Mouse (Mus musculus) layer of hippocampus, postnatal 36 days (tissue): ENCODE measurements around the gene Grb10. TPM values are rescaled to one million over a fixed set of nuclear protein-coding genes. Genes with fewer than 3 reads are reported as not detected.

Experiments used
- DNase-seq, 2 experiments: peaks; one replicate each; pipeline ENCODE4 v3.0.0; 2022
- total RNA-seq, 2 experiments: library from RNA; stranded (reverse); gene quantifications; 2 replicates each; pipeline ENCODE4 v1.2.3; 2021

Gene Grb10
- total RNA-seq, 2 experiments from 2014 or later, result 21.9 to 22.6 TPM

DNA sequence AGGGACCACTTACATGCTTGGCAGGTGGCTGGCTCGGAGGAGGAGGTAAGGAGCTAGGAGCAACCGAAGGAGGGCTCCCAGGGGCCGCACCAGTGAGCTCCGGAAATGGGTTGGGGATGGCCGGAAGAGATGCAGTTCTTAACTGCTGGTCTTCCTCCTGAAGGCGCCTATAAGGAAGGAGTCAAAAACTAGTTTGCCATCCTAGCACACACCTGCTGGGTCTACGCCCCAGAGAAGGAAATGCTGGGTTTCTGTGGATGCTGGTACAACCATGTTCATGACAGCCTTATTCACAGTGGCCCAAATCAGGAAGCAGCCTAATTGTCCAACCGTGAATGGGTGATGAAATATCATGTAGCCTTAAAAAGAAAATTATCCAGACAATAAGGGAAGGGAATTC lies 71.0 kb downstream of the Grb10 start:
- DNase-seq, result no peak

DNA sequence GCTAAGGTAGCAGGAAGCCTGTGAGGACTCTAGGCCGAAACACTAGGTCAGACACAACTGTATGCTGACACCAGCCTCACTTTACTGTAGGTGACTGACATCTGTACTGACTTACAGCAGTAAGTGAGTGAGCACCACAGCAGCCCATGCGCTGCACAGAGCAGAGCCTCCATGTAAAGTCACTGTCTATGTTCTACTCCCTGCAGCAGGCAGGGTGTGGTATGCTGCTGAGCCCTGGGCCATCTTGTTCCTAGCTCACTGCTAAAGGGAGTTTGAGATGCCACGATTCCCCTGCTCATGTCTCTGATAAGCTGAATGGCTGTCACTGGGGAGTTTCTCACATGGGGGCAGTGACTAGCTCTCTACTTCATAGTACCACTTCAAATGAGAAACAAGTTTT lies 72.3 kb downstream of the Grb10 start:
- DNase-seq, result no peak

DNA sequence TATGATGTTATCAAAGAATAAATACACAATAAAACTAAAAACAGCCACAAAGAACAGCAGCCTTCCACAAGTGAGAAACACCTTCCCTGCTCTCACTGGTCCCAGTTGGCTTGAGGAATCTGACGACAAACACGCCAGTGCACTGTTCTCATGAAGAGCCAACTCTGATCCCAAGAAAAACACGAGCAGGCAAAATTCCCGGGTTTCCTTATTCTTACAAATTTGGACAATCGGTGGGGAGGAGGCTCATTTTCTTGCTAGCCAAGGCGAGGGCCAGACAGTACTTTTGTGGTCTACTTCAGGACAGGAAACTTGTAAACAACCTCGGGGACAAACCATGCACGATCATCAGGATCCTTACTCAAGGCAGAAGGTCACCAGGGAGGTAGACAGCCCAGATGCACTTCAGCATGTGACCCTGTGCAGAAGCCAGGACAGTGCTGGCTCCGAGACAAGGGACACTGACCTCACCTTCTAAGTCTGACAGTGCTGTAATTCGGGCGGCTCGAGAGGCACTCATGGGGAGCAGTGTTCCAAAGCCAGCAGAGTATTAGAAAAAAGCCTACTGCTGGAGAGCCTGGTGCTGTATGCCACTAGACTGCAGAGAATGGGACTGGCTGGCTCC lies 72.9 kb downstream of the Grb10 start:
- no peak for DNase-seq

DNA sequence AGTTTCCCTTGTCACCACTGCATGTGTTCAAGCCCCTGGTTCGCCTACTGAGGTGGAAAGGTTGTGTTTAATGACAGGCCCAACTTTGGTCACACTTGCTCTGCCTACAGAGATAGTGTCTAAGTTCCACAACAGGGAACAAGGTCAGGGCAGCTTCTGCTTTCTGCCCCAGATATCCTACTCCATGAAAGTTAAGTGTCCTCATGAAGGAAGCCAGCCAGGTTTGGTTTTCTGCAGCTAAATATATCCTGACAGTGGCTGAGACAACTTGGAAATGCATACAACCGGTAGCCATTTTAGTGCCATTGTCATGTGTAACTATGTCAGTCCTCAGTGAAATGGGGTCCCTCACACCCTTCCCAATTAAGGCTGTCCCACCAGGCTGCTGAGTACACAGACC lies 73.8 kb downstream of the Grb10 start:
- DNase-seq, result no peak

DNA sequence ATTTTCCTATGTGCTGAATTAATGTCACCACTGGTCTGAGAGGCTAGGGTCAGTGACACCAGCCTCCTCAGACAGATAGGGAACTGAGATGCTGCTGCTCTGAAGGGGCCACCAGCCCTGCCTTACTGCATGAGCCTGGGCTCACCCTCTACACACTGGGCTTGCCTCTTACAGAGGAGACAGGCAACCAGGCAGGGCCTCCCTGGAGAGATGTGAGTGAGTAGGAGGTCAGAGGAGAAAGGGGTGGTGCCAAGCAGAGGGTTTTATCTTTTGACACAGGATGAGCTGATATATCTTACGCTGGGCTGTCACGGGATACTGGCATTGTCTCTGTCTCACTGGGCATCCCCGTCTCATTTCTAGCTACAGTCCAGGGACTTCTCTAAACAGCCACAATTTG lies 74.9 kb downstream of the Grb10 start:
- DNase-seq, result no peak

DNA sequence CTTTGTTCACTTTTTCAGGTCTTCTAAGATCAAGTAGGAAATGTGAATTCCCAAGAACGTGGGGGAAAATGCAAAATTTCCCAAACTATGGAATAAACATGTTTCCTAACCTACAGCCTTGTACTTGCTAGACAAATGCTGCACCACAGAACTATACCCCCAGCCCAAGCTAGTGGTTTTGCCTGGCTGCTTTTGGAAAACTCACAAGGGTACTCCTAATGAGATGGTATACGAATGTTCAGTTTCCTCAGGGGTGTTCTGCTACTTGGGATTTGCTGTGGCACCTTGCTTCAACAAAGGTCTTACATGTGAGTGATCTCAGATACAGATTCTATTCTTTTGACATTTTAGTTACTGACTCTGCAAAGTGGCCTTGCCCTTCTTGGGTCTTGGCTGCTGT lies 75.4 kb downstream of the Grb10 start:
- no peak for DNase-seq

DNA sequence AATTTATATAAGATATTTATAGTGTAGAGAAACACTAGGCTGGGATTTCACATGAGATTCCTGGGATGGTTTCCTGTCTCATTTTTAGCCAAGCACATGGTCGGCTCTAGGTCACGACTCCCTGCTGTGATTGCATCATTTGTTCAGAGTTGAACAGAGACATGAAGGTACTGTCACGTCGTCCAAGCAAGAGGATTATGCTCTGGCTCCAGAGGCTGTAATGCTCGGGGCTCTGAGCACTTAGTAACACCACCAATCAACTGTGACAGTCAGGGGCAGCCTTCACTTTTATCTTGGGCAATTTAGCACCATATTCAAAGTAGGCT lies 75.9 kb downstream of the Grb10 start:
- DNase-seq, result no peak

DNA sequence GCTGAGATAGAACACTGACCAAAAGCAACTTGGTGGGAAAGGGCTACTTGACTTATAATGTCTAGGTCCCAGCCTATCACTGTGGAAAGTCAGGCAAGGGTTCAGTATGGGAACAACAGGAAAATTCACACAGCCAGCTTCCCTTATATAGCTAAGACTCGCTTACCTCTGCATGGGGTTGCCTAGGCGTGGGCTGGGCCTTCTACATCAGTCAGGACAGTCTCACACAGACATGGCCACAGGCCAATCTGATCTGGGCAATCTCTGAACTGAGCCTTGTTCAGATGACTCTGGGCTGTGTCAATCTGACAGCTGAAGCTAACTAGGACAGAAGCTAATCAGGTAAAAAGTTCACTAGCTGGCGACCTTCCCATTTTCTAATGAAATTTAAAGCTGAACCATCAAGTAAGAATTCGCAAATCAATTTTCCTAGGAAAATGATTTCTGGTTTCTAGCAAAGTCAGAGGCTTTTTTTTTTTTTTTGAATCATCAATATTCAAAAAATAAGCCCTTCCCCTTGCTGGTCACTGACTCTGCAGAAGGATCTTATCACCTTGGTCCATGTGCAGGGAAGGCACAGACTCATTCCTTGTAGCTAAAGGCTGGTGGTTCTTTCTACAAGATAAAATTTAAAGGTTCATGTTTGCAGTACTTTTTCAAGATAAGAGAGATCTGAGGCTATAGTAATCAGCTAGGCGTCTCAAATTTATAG lies 76.4 kb downstream of the Grb10 start:
- no peak for DNase-seq

DNA sequence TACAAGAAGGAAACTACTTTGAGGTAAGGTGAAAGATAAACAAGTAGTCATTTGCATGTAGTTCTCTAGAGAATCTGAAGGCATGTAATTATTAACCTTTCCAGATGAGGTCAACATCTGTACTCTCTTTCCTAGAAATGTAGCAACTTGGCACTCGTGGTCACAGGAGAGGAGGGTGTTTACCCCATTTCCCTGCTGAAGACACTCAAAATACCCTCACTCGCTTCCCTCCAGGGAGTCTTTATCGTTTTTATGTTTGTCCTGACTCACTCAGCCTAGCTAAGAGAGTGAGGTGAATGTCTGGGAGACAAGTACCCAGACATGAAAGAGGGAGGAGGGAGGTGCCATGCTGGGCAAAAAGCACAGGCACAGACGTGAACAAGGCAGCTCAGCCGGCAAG lies 77.6 kb downstream of the Grb10 start:
- DNase-seq, result no peak

DNA sequence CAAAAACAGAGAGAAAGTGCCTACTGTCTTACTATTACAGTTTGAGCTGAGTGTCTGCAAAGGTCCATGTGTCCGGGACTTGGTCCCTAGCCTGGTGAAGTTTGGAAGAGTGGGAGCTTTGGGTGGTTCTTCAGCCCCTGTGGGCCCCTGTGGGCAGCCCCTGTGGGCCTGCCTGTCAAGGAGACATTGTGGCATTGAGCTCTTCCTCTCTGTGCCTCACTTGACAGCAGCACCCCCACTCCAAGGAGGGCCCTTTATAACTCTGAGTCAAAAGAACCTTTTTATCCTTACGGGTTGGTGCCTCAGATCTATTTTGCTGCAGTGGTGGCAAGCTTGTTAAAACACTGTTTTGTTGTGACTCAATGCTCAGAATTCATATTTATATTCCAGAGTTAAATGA lies 78.3 kb downstream of the Grb10 start:
- DNase-seq, result no peak

DNA sequence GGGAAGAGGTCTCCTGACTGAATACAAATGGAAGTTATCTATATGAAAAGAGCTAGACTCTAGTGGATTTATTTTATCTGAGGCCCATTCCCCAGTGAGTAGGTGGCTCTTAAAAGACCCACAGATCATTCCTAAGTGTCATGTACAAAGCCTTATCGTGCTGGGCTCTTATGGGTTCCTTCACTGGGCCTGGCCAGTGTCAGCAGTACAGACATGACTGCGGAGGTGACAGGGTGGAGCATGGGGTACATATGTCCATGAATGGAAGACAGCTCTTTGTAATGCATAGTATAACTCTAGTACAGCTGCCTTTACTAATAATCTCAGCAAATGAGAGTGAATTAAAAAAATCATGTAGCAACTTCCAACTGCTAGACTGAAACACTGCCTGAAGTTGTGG lies 80.0 kb downstream of the Grb10 start:
- DNase-seq, result no peak

DNA sequence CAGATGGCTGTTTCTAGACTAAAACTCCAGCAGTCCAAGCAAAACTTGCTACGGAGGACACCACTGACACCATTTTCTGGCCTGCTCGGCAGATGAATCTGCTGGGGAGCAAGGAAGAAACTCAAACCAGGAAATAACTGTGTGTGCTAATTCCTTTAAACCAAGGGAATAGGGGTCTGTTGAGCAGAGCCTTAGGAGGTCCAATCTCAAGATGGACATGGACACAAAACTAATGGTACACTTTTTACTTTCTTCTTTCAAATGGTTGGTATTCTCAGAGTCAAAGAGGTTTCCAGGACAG lies 80.5 kb downstream of the Grb10 start:
- DNase-seq, result no peak

DNA sequence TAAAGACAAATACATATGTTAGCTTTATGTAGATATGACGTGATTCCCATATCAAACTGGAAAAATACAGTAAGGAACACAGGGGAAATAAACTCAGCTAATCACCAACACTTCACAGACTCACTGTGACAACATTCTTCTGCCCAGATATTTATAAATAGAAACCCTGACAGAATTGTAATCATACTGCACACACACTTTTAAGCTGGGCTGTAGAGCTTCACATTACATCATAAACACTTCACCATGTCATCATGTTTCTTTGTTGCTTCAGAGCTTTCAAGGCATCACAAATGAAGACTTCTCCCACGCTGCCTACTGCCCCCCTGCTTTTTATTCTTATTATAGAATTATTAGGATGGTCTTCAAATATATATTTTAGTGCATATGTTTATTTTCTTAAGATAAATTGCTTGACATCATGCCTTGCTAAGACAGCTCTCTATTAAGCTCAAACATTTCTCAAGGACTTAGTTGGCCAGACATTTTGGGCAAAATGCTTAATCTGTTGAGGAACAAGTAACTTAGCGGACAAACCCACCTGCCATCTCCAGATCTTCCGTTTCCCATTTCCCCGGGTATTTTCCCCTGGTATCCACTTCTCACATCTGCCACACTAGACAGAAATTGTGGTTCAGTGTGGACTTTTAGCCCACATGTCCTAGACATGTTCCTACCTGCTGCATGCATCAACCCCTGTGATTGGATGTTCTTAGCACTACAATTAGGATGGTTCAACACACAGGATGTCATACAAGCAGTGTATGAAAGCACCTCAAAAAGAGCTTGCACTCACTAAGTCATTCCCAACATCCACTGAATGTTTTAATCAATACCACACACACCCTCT lies 81.0 kb downstream of the Grb10 start:
- no peak for DNase-seq

DNA sequence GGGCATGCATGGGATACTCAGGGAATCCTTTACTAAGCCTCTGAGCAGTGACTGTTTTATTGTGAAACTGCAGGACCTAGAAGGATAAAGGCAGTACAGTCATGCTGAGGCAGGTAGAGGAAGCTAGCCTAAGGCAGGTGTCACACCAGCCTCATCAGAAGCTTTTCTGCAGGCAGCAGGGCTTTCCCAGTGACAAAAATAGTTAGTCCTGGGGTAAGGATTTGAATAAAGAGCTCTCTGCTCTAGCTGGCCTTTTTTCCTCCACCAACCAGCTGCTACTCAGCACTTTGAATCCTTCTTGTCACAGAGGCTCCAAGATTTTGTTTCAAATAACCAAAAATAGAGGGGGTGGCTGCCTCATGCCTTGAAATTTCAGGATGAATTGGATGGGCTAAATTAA lies 82.7 kb downstream of the Grb10 start:
- DNase-seq, result no peak

DNA sequence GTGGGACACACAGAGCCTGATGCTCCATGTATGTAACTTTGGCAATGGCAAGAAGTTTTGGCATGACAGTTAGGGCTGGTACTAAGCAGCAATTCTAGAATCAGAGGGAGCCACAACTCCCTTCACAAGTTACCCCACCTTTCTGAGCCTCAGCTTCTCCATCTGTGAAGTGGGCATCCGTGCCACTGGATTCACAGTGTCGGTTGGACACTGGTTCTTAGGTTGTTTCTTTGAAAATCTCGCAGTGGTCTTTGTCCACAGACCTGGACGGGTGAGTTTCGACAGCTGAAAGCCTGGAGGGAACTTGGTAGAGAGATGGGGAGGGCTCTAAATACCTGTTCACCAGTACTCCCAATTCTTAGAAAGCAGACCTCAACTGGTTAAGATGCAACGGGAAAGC lies 83.9 kb downstream of the Grb10 start:
- DNase-seq, result no peak

DNA sequence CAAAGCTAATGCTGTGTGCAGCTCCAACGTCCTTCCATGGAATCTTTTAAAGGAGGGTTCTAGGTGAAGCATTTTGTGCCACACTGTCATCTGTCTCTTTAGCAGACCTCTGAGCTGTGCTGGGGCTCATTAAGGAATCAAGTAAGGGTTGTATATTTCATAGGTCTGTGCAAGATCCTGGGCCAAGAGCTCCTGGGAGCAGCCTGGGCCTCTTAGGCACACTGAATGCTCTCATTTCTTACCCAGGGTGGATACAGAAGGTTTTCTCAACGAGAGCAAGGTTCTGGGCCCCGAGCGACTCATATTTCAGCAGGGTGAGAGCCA lies 84.4 kb downstream of the Grb10 start:
- no peak for DNase-seq

DNA sequence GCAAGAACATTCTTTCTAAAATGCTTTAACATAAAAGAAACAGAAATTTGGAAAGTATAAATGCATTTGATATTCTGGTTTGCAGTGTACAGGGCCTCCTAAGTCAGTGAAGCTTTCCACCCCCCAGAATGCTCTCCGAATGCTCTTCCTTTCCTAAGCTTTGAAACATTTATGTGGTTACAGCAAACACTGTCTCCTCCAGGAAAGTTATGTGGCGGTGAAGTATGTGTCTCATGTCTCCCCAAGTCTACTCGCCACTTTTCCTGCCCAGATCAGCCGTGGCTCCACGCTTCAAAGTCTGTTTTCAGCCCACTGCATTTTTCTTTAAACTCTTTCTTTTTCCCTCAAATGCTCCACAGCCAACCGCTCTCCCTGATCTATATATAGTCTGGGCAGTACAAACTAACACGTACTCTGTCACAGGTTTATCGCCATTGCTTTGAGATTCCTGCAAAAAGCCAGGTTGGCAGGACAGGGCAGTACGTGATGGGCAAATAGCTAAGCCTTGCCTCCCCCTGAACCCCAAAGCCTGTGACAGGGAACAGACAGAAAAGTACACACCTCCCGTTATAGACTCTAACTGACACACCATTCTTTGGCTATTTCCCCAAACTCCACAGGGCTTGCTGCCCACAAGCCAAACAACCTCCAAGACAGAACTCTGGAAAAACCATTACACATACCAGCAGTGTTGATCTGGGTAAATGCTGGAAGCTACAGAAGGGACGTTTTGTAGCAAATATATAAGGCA lies 84.9 kb downstream of the Grb10 start:
- DNase-seq, result no peak

DNA sequence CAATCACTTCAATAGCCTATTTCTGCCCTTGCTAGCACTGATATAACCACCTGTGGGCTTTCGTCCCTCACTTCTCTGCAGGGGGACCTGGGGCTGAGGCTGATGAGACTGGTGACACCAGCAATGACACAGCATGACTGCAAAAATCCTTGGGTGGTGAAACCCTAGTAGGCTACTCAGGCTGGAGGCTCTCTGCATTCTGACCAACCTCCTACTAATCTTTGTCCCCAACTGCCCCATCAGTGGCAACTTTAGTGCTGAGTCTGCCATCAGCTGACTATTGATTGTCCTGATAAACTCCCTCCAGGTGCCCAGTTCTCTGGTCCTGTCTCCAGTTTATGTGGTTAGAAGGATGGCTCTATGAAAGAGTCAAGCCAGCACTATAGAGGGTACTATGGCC lies 85.9 kb downstream of the Grb10 start:
- no peak for DNase-seq

DNA sequence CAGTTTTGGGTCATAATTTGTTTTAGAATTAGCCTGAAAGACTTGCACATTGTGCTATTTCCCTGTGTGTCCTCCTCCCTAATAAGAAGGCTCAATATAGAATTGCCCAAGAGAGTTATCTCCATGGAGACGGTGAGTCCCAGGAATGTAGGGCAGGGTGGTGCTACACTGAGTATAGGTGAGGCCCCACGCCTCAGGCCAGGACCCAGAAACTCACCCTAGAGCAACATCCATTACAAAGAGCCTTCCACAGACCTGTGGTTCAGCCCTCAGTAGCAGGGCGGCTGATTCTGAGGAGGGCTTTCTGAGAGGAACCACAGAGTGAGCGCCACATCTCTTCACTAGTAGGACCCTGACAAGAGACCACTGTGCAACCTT lies 89.5 kb downstream of the Grb10 start:
- no peak for DNase-seq

DNA sequence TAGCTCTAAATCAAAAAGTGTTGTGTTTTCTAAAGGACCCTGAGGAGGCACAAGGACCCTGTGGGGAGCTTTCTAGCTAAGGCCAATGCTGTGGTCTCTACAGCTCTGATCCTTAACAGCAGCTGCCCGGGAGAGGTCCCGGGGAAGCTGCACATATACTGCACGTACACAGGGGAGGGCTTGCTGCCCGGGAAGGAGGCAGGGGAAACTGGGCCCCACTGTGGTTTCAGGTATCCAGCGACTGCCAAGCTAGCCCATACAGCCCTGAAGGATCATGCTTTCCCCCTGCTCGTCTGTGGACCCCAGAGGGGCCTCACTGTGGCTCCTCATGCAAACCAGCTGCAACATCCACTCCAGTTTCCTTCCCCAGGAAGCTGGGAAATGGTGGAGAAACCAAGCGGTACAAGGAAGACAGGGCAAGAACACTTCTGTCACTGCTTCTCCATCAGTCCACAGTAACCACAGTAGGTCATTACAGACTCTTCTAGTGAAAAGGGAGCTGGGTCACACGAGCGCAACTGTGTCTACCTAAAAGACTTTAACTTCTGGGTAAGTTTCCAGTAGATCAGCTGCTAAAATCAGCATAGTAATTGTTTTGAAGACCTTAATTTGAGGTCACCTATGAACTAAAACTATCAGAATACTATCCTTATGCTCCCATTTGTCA lies 90.0 kb downstream of the Grb10 start:
- no peak for DNase-seq

DNA sequence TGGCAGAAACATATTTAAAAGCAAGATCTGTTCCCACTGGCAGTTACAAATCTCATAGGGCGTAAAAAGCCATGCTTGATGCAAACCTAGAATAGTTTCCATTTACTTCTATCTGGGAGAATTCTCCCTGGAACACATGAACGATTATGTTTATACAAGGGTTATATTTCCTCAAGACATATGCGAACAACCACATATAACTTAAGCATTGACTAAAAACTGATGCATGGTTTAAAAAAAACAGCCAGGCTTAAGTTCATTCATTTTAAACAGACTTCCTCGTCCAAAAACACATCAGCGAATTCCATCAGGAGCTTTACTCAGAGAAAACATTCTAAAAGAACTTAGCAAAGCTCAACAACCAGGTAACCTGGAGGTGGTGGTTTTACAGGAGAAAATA lies 90.6 kb downstream of the Grb10 start:
- no peak for DNase-seq

DNA sequence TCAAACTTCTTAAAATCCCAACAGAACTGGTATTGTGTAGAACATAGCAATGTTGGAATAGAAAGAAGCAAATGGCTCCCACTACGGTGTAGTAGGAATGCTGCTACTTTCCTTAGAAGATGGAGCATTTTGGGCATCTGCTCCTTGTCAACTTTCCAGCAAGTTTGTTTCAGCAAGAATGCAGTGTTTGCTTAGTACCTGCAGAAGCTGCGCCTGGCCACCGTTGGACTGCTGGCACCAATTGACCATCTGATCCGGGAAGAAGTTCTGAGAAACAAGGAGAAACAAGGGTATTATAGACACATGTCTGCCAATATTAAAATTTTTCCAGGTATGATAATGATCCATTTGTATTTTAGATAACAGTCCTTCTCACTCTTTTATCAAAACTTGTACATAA lies 92.7 kb downstream of the Grb10 start:
- DNase-seq, result no peak

DNA sequence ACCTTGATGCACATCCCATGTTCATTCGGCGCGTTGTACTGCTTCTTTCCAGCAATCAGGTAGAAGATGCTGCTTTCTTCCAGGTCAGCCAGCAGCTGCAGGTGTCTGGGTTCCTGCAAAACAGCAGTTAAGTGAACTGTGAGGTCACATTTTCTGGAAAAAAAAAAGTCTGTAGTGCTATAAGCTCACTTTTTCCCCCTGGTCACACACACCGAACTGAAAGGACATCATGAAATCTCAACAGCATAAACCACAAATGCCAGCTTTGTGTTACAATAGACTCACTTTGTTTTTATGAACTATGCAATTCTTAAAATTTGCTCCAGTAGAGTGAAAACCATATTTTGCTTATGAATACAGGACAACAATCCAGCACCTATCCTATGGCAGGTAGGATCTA lies 93.7 kb downstream of the Grb10 start:
- no peak for DNase-seq
